Mouse (Mus musculus) liver, embryonic 12.5 days (tissue): ENCODE data around the gene Kif9. TPM values are rescaled to one million over a fixed set of nuclear protein-coding genes. Genes with fewer than 3 reads are reported as not detected.
A peak's percentile ranks its signal among the peaks of the same experiment; 100 is the strongest.

Source experiments
- ATAC-seq: fragments of 200-750 bp; cut with Nextera tagmentation; 2 replicates; pipeline ENCODE4 v1.8.0; 2017; ENCODE audit warnings: moderate number of reproducible peaks, mild to moderate bottlenecking, moderate library complexity
- H3K27ac ChIP-seq: fragments of 300-500 bp; sonication (generic); 2 replicates; pipeline ENCODE4 v1.5.1; 2016; ENCODE audit warnings: mild to moderate bottlenecking
- H3K27me3 ChIP-seq: fragments of 300-500 bp; sonication (generic); replicated peaks from 2 replicates; pipeline ENCODE4 v1.6.1; 2016; ENCODE audit warnings: mild to moderate bottlenecking, moderate library complexity
- H3K36me3 ChIP-seq: fragments of 300-500 bp; sonication (generic); 2 replicates; pipeline ENCODE4 v1.6.1; 2016; ENCODE audit warnings: mild to moderate bottlenecking, moderate library complexity
- H3K4me1 ChIP-seq: fragments of 300-500 bp; sonication (generic); 2 replicates; pipeline ENCODE4 v1.6.1; 2016
- H3K4me2 ChIP-seq: fragments of 300-500 bp; sonication (generic); 2 replicates; pipeline ENCODE4 v1.6.1; 2016; ENCODE audit warnings: mild to moderate bottlenecking, moderate library complexity
- H3K4me3 ChIP-seq: fragments of 300-500 bp; sonication (generic); 2 replicates; pipeline ENCODE4 v1.5.1; 2016; ENCODE audit warnings: mild to moderate bottlenecking, moderate library complexity
- H3K9ac ChIP-seq: fragments of 300-500 bp; sonication (generic); 2 replicates; pipeline ENCODE4 v1.6.1; 2016; ENCODE audit warnings: mild to moderate bottlenecking, moderate library complexity
- H3K9me3 ChIP-seq: fragments of 300-500 bp; sonication (generic); replicated peaks from 2 replicates; pipeline ENCODE4 v1.6.1; 2016; ENCODE audit warnings: mild to moderate bottlenecking, moderate library complexity
- WGBS: fragments of 180-500 bp; shearing (Covaris S2); methylation state at CpG from one replicate; pipeline ENCODE4 v1.1.7; 2016; ENCODE audit not compliant: insufficient replicate concordance; 5-methylcytosine and 5-hydroxymethylcytosine counted together
- polyA plus RNA-seq: library from polyadenylated mRNA; unstranded; fragments of >200 nt; fragmentation: Nextera tagmentation; extraction: Ambion mirVana; gene quantifications from 2 replicates; pipeline ENCODE4 v1.2.1, GENCODE M21; 2016

Gene Kif9
- polyA plus RNA-seq, 1 experiment from 2014 or later: 0.39 TPM

DNA sequence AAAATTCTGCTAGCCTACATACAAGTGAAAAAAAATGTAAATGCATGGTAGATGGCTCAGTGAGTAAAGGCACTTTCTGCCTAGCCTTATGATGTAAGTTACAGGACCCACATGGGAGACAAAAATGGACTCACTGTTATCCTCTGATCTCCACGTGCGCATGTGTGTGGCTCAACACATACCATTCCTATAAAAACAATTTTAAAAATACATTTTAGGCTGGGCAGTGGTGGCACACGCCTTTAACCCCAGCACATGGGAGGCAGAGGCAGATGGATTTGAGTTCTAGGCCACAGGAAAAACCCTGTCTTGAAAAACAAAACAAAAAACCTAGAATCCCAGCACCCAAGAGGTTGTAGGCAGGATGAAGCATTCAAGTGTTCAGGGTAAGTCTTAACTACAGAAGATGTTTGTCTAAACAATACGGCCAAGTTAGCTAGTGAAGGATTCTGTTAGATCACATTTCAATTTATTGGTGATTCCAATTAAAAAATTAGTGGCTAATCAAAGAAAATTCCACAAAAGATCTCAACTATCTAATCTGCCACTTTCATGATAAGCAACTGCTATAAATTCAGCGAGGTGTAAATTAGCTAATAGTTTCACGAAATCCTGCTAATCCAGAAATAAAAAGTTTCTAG, 54.5 kb downstream of the Kif9 start:
- Histone ChIP-seq H3K4me1 (peaks cover 55% of the 10 kb centered on the region), H3K36me3 (no peaks in the 10 kb centered on the region; the same call in 1 of the 2 replicates), H3K27ac (peak overlapping the region; percentile 67), H3K4me2 (peak overlapping the region; percentile 91), H3K9ac (peak overlapping the region; percentile 100; the same call in 1 of the 2 replicates), H3K9me3 (no peaks in the 10 kb centered on the region), H3K27me3 (no peaks in the 10 kb centered on the region), H3K4me3 (peak overlapping the region; percentile 97)
- no peak for ATAC-seq
- WGBS: 29% methylated on average over 6 of the region's 6 CpGs

GRCm38 (mm10) chr9:110531914-110532489, 55.2 kb downstream of the Kif9 start:
- Histone ChIP-seq H3K27ac (peak overlapping the region; percentile 99), H3K4me3 (peak overlapping the region; percentile 97), H3K4me2 (peak overlapping the region; percentile 91), H3K9ac (peak overlapping the region; percentile 100), H3K4me1 (peaks cover 59% of the 10 kb centered on the region), H3K36me3 (peaks cover under 1% of the 10 kb centered on the region; the same call in 1 of the 2 replicates), H3K27me3 (no peaks in the 10 kb centered on the region), H3K9me3 (no peaks in the 10 kb centered on the region)
- WGBS: 1% methylated on average over 45 of the region's 53 CpGs
- peak; percentile 97 for ATAC-seq

DNA sequence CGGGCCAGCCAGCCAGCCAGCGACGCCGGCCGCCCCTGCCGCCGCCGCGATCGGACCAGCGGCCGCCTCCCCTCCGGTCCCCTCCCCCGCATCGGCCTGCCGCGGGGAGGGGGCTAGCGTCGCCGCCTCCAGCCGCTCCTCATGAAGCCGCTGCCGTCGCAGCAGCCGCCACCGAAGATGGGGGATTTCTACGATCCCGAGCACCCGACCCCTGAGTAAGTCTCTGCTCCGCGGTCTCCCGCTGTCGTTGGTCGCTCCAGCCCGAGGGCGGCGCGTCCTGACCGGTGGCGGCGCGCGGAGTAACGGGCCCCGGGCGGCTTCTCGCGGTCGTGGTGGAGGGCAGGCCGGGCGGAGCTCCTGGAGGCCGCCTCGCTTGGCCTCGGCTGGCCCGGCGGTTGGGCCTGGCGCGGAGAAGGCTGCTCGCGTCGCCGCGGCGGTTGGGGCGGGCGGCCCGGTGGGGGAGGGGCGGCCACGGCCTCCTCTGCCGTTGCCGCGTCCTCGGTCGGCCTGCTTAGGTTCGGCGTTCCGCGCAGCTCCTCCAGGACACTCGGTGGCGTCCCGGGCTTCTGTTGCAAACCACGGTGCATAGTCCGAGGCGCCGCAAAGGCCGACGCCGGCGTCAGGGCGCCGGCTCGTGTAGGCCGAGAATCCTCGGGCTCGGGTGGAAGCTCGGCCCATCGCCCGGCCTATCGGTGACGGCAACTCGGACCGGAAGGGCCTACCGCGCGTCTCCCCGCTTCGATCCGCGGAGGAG, 56.0 kb downstream of the Kif9 start, which contains the start of gene Setd2:
Setd2 (plus strand) TSS at position 60 of the 754 bp plus-strand sequence.
- peak; percentile 56 for ATAC-seq
- Histone ChIP-seq H3K9me3 (no peaks in the 10 kb centered on the region), H3K36me3 (peaks cover 5% of the 10 kb centered on the region), H3K4me3 (peak within 1 kb of the TSS; percentile 97), H3K9ac (peak within 1 kb of the TSS; percentile 100), H3K27me3 (no peaks in the 10 kb centered on the region), H3K4me2 (peak within 1 kb of the TSS; percentile 91), H3K4me1 (peaks cover 64% of the 10 kb centered on the region), H3K27ac (peak within 1 kb of the TSS; percentile 99)
- WGBS: under 1% methylated on average over 102 of the region's 109 CpGs

- H3K4me3 ChIP-seq: peak overlapping the region; percentile 97
- no peak for ATAC-seq
- H3K4me2 ChIP-seq: peak overlapping the region; percentile 91
- peak overlapping the region; percentile 99; the same call in 1 of the 2 replicates for H3K27ac ChIP-seq
- peaks cover 11% of the 10 kb centered on the region for H3K36me3 ChIP-seq
- 20% methylated on average over 5 of the region's 5 CpGs for WGBS
- peaks cover 71% of the 10 kb centered on the region for H3K4me1 ChIP-seq
- no peaks in the 10 kb centered on the region for H3K27me3 ChIP-seq
- peak overlapping the region; percentile 100 for H3K9ac ChIP-seq
- H3K9me3 ChIP-seq: no peaks in the 10 kb centered on the region
Measured at GRCm38 (mm10) chr9:110533645-110534044, 56.9 kb downstream of the Kif9 start.

GRCm38 (mm10) chr9:110535114-110535513, 58.4 kb downstream of the Kif9 start:
- H3K9me3 ChIP-seq: no peaks in the 10 kb centered on the region
- no peaks in the 10 kb centered on the region for H3K27me3 ChIP-seq
- peaks cover 64% of the 10 kb centered on the region for H3K4me1 ChIP-seq
- H3K36me3 ChIP-seq: peaks cover 18% of the 10 kb centered on the region
- peak overlapping the region; percentile 91 for H3K4me2 ChIP-seq
- H3K9ac ChIP-seq: 0 out of 2 replicates have a peak overlapping the region, but pooled peaks have one; percentile 20
- no peak for ATAC-seq
- peak overlapping the region; percentile 97; the same call in 1 of the 2 replicates for H3K4me3 ChIP-seq
- WGBS: 80% methylated on average over 2 of the region's 2 CpGs
- no peak overlapping the region for H3K27ac ChIP-seq

GRCm38 (mm10) chr9:110536636-110537035, 59.9 kb downstream of the Kif9 start:
- Histone ChIP-seq H3K4me3 (no peak overlapping the region), H3K4me2 (no peak overlapping the region), H3K9ac (no peak overlapping the region), H3K4me1 (peaks cover 60% of the 10 kb centered on the region), H3K36me3 (peaks cover 18% of the 10 kb centered on the region), H3K27me3 (no peaks in the 10 kb centered on the region), H3K27ac (no peak overlapping the region), H3K9me3 (no peaks in the 10 kb centered on the region)
- ATAC-seq: no peak
- WGBS: 80% methylated on average over 2 of the region's 2 CpGs

- Histone ChIP-seq H3K9ac (no peak overlapping the region), H3K9me3 (no peaks in the 10 kb centered on the region), H3K4me2 (no peak overlapping the region), H3K4me3 (no peak overlapping the region), H3K27ac (no peak overlapping the region), H3K36me3 (peaks cover 22% of the 10 kb centered on the region), H3K27me3 (no peaks in the 10 kb centered on the region), H3K4me1 (peaks cover 65% of the 10 kb centered on the region)
- ATAC-seq: no peak
Measured at GRCm38 (mm10) chr9:110538511-110538910, 61.8 kb downstream of the Kif9 start.

DNA sequence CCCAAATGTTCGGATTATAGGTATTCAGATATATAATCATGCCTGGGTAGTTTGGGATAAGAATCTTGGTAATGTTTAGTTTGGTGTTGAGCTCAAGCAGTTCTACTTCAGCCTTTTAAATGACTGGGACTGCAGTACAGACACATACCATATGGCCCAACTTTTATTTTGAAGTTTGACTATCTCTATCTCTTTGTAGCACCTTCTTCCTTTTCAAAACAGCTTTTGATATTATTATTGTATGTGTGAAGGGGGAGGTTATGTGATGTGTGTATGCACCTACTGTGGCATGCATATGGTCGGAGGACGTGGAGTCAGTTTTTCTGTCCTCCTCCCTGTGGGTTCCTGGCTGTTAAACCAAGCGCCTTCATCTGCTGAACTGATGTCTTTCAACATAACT, 65.2 kb downstream of the Kif9 start:
- WGBS: 67% methylated on average over 4 of the region's 4 CpGs
- H3K4me3 ChIP-seq: no peak overlapping the region
- H3K27ac ChIP-seq: no peak overlapping the region
- no peak overlapping the region for H3K4me2 ChIP-seq
- H3K9me3 ChIP-seq: no peaks in the 10 kb centered on the region
- 0 out of 2 replicates have a peak, but pooled peaks have one; percentile 21 for ATAC-seq
- H3K9ac ChIP-seq: no peak overlapping the region
- peaks cover 27% of the 10 kb centered on the region for H3K36me3 ChIP-seq
- peaks cover 33% of the 10 kb centered on the region for H3K4me1 ChIP-seq
- no peaks in the 10 kb centered on the region for H3K27me3 ChIP-seq

DNA sequence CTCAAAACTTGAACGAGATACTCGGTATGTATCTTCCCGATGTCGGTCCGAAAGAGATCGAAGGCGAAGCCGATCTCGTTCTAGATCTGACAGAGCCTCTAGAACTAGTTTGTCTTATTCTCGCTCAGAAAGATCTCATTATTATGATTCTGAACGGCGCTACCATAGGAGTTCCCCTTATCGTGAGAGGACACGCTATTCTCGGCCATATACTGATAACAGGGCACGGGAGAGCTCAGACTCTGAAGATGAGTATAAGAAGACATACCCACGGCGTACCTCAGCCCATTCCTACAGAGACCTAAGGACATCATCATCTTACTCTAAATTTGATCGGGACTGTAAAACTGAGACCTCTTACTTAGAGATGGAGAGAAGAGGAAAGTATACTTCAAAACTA, 71.5 kb downstream of the Kif9 start:
- Histone ChIP-seq H3K9ac (no peak overlapping the region), H3K27me3 (no peaks in the 10 kb centered on the region), H3K27ac (0 out of 2 replicates have a peak overlapping the region, but pooled peaks have one; percentile 10), H3K9me3 (no peaks in the 10 kb centered on the region), H3K4me1 (peaks cover 13% of the 10 kb centered on the region; the same call in 1 of the 2 replicates), H3K4me3 (no peak overlapping the region), H3K4me2 (peak overlapping the region; percentile 28; the same call in 1 of the 2 replicates), H3K36me3 (peaks cover 68% of the 10 kb centered on the region)
- WGBS: 83% methylated on average over 19 of the region's 19 CpGs
- ATAC-seq: peak; percentile 87

- Histone ChIP-seq H3K36me3 (peaks cover 89% of the 10 kb centered on the region), H3K9ac (no peak overlapping the region), H3K27me3 (no peaks in the 10 kb centered on the region), H3K4me2 (no peak overlapping the region), H3K27ac (no peak overlapping the region), H3K4me3 (no peak overlapping the region), H3K4me1 (no peaks in the 10 kb centered on the region), H3K9me3 (no peaks in the 10 kb centered on the region)
- ATAC-seq: no peak
Measured at GRCm38 (mm10) chr9:110568309-110568708, 91.6 kb downstream of the Kif9 start.
